Mouse (Mus musculus): ENCODE measurements at regions not wholly inside any gene's neighbourhood (a gene's known extent, or its start where the extent isn't known, plus 50 kb on each side); places are given as distances from the start of the nearest gene placed in this dataset.
A peak's percentile ranks its signal among the peaks of the same experiment; 100 is the strongest.

DNA sequence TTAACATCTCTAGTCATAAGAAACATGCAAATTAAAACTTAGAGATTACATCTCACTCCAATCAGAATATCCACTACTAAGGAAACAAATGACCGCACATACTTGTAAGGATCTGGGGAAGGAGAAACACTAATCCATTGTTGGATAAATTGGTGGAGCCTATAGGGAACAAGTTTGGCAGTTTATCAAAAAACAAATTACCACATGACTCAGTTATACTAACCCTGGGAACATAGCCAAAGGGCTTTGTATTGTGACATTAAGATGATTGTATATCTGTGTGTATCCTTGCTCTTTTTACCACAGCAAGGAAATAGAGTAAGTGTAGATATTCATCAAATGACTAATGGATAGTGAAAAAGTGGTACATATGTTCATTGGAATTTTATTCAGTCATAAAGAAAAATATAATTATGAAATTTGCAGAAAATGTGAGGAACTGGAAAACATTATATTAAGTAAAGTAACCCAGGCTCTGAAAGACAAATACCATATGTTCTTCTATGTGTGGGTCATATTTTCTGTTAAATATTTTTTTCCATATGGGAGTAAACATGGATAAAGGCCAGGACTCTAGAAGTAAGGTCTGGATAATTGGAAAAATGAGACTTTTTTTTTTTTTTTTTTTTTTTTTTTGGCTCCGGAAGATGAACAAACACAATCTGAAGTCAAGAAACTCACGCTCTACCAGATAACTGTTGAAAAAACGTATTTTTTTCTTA, 430.6 kb downstream of the Dmac1 start:
- no peak for DNase-seq (ENCODE audit: low spot score in 2 of 2)

- DNase-seq (ENCODE audit: low spot score in 2 of 2), result no peak
Observed at GRCm38 (mm10) chr4:74798173-74798799, 479.8 kb downstream of the Dmac1 start.

GRCm38 (mm10) chr4:74797456-74797855, 480.6 kb downstream of the Dmac1 start:
- DNase-seq (ENCODE audit: low spot score in 2 of 2), result no peak

- DNase-seq (ENCODE audit: low spot score in 2 of 2), result peak in 1 of 2 experiments; percentile 9
Observed at GRCm38 (mm10) chr4:74796676-74797075, 481.4 kb downstream of the Dmac1 start.

GRCm38 (mm10) chr4:74747985-74748384, 505.7 kb downstream of the Kdm4c start:
- DNase-seq (ENCODE audit: low spot score in 2 of 2), result no peak

- DNase-seq (ENCODE audit: low spot score in 2 of 2), result no peak
Observed at GRCm38 (mm10) chr4:74739642-74740041, 497.3 kb downstream of the Kdm4c start.

Measured in frontal cortex, postnatal 36 days (tissue).